15 mouse cellular contexts compared by ENCODE assay signal in genomic region chr11:11701378-11701777, GRCm38 (mm10).
"Had no signal": no experiment of that assay in that cellular context is flagged by ENCODE, and none has a peak within 500 bp of the region (broad histone marks: within the 10 kb centered on the region; RNA-seq: fewer than 3 reads in every experiment).

No protein-coding gene starts in this region.

- DNase-seq: retina, postnatal 1 day; right cerebral cortex, adult 18-20 months; right cerebral cortex, postnatal 14 days; right cerebral cortex, postnatal 25 days; right cerebral cortex, postnatal 4 days; spleen, adult 18-20 months; thymus, adult 18-20 months; thymus, adult 2 months; thymus, postnatal 14 days; thymus, postnatal 25 days; thymus, postnatal 36 days had no signal

- H3K9me3 ChIP-seq: neural tube, embryonic 13.5 days; neural tube, embryonic 15.5 days; stomach, embryonic 15.5 days had no signal

- H3K27ac ChIP-seq: neural tube, embryonic 13.5 days; neural tube, embryonic 15.5 days; stomach, embryonic 15.5 days; stomach, postnatal 0 days had no signal

- H3K36me3 ChIP-seq: neural tube, embryonic 13.5 days; neural tube, embryonic 15.5 days; stomach, embryonic 15.5 days had no signal

- H3K27me3 ChIP-seq: neural tube, embryonic 13.5 days; neural tube, embryonic 15.5 days; stomach, embryonic 15.5 days had no signal

- H3K9ac ChIP-seq: neural tube, embryonic 13.5 days; neural tube, embryonic 15.5 days; stomach, embryonic 15.5 days had no signal

- H3K4me2 ChIP-seq: neural tube, embryonic 13.5 days; neural tube, embryonic 15.5 days; stomach, embryonic 15.5 days had no signal

- H3K4me1 ChIP-seq: neural tube, embryonic 13.5 days; neural tube, embryonic 15.5 days; stomach, embryonic 15.5 days had no signal

- H3K4me3 ChIP-seq: neural tube, embryonic 13.5 days; neural tube, embryonic 15.5 days; stomach, embryonic 15.5 days had no signal
